In genomic region chr6:94620801-94621301, GRCm38 (mm10) we compare ENCODE assay signal across 10 mouse cellular contexts.
A peak's percentile ranks its signal among the peaks of the same experiment; 100 is the strongest.
DNase-seq lines count a peak whose midpoint lies in the region; ATAC-seq and TF ChIP-seq lines count a peak whose summit lies in the region.
"Had no signal": no experiment of that assay in that cellular context is flagged by ENCODE, and none has a peak within 500 bp of the region (broad histone marks: within the 10 kb centered on the region; RNA-seq: fewer than 3 reads in every experiment).

No protein-coding gene starts in this region.

- no peak overlapping the region for H3K4me2 ChIP-seq in intestine, embryonic 15.5 days (replicated peaks)
- H3K4me2 ChIP-seq: lung, embryonic 15.5 days had no signal

- H3K4me3 ChIP-seq in lung, adult 2 months (replicated peaks; ENCODE audit: extremely low read depth, low read depth, low read length), result no peak overlapping the region
- no peak overlapping the region for H3K4me3 ChIP-seq in intestine, embryonic 15.5 days (replicated peaks)
- H3K4me3 ChIP-seq: lung, embryonic 15.5 days had no signal

- TF ChIP-seq CTCF in lung, adult 2 months (IDR thresholded peaks at IDR 0.05; ENCODE audit: insufficient read depth, low read length), result no peak

- H3K4me1 ChIP-seq in lung, adult 2 months (ENCODE audit: control insufficient read depth, insufficient read depth, low read length), result no peaks in the 10 kb centered on the region
- H3K4me1 ChIP-seq in intestine, embryonic 15.5 days (replicated peaks), result no peaks in the 10 kb centered on the region
- H3K4me1 ChIP-seq: lung, embryonic 15.5 days had no signal

- TF ChIP-seq POLR2A in lung, adult 2 months (IDR thresholded peaks at IDR 0.05; ENCODE audit: borderline replicate concordance, extremely low read depth, low read depth, low read length), result no peak

- no peaks in the 10 kb centered on the region for H3K27me3 ChIP-seq in intestine, embryonic 15.5 days (replicated peaks)
- H3K27me3 ChIP-seq: lung, embryonic 15.5 days had no signal

- H3K27ac ChIP-seq in intestine, embryonic 15.5 days, result no peak overlapping the region
- H3K27ac ChIP-seq: lung, embryonic 15.5 days; stomach, postnatal 0 days had no signal

- H3K9ac ChIP-seq in intestine, embryonic 15.5 days, result no peak overlapping the region
- H3K9ac ChIP-seq: lung, embryonic 15.5 days had no signal

- peak; percentile 17 for DNase-seq in lung, postnatal 36 days
- no peak for DNase-seq in lung, adult 2 months
- DNase-seq in gastrocnemius, adult 18-20 months (ENCODE audit: low spot score), result peak; percentile 86
- peak; percentile 78 to 83 for DNase-seq in heart, adult 9 months (ENCODE audit: low spot score in 2 of 2)
- peak; percentile 92 for DNase-seq in skeletal muscle tissue, adult 2 months (ENCODE audit: low read depth, low spot score)
- DNase-seq in thymus, postnatal 14 days, result no peak
- DNase-seq: kidney, postnatal 10 days had no signal

- H3K9me3 ChIP-seq in intestine, embryonic 15.5 days, result no peaks in the 10 kb centered on the region
- H3K9me3 ChIP-seq: lung, embryonic 15.5 days had no signal

- 71% methylated on average over 9 of the region's 9 CpGs for WGBS in lung, adult 2 months
- WGBS in intestine, embryonic 15.5 days, result 76% methylated on average over 9 of the region's 9 CpGs

- ATAC-seq in intestine, embryonic 15.5 days, result no peak

- H3K36me3 ChIP-seq in intestine, embryonic 15.5 days, result peaks cover 51% of the 10 kb centered on the region

Comparison
In these comparisons a context has a peak if more than half of its experiments do, and no peak if none do; other contexts are left out.
1. DNase-seq: peak in lung, postnatal 36 days (single experiment), gastrocnemius, adult 18-20 months (single experiment), heart, adult 9 months (2 of 2) and skeletal muscle tissue, adult 2 months (single experiment); none in lung, adult 2 months (single experiment) and thymus, postnatal 14 days (single experiment).